Mouse (Mus musculus): ENCODE results near the gene Scfd1.
A peak's percentile ranks its signal among the peaks of the same experiment; 100 is the strongest.

Scfd1 gene

GRCm38 (mm10) chr12:51377003-51377887 lies at the start of gene Scfd1:
TSS of gene Scfd1 (plus strand) at chr12:51377510.
- peak; percentile 94 for DNase-seq (ENCODE audit: low read depth, low spot score)
- Histone ChIP-seq H3K36me3 (ENCODE audit: control insufficient read depth, insufficient read depth, low read length, poor library complexity, severe bottlenecking) (no peaks in the 10 kb centered on the region), H3K27me3 (ENCODE audit: control insufficient read depth, insufficient read depth, low read length, poor library complexity, severe bottlenecking) (no peaks in the 10 kb centered on the region)

GRCm38 (mm10) chr12:51337014-51337413 lies 40.3 kb upstream of the Scfd1 start:
- no peaks in the 10 kb centered on the region for H3K36me3 ChIP-seq (ENCODE audit: control insufficient read depth, insufficient read depth, low read length, poor library complexity, severe bottlenecking)
- H3K27me3 ChIP-seq (ENCODE audit: control insufficient read depth, insufficient read depth, low read length, poor library complexity, severe bottlenecking): no peaks in the 10 kb centered on the region; the same call in 1 of the 2 replicates

GRCm38 (mm10) chr12:51346121-51346520 lies 31.2 kb upstream of the Scfd1 start:
- Histone ChIP-seq H3K27me3 (ENCODE audit: control insufficient read depth, insufficient read depth, low read length, poor library complexity, severe bottlenecking) (no peaks in the 10 kb centered on the region), H3K36me3 (ENCODE audit: control insufficient read depth, insufficient read depth, low read length, poor library complexity, severe bottlenecking) (no peaks in the 10 kb centered on the region)
- no peak for DNase-seq (ENCODE audit: low read depth, low spot score)

More at GRCm38 (mm10) chr12:51337014-51337413, 40.3 kb upstream of the Scfd1 start:
- no peak for DNase-seq (ENCODE audit: low read depth, low spot score)

- Histone ChIP-seq H3K36me3 (ENCODE audit: control insufficient read depth, insufficient read depth, low read length, poor library complexity, severe bottlenecking) (no peaks in the 10 kb centered on the region), H3K27me3 (ENCODE audit: control insufficient read depth, insufficient read depth, low read length, poor library complexity, severe bottlenecking) (no peaks in the 10 kb centered on the region)
- peak; percentile 78 for DNase-seq (ENCODE audit: low read depth, low spot score)
Observed at GRCm38 (mm10) chr12:51347988-51348697, 29.2 kb upstream of the Scfd1 start, which contains the start of gene G2e3. TSS of gene G2e3 (plus strand) at chr12:51348061.

- Histone ChIP-seq H3K36me3 (ENCODE audit: control insufficient read depth, insufficient read depth, low read length, poor library complexity, severe bottlenecking) (no peaks in the 10 kb centered on the region), H3K27me3 (ENCODE audit: control insufficient read depth, insufficient read depth, low read length, poor library complexity, severe bottlenecking) (no peaks in the 10 kb centered on the region)
- DNase-seq (ENCODE audit: low read depth, low spot score): no peak
Observed at GRCm38 (mm10) chr12:51348698-51348998, 28.7 kb upstream of the Scfd1 start.

GRCm38 (mm10) chr12:51355296-51355695 lies 22.0 kb upstream of the Scfd1 start:
- peaks cover 5% of the 10 kb centered on the region; the same call in 1 of the 2 replicates for H3K36me3 ChIP-seq (ENCODE audit: control insufficient read depth, insufficient read depth, low read length, poor library complexity, severe bottlenecking)
- peak; percentile 17 for DNase-seq (ENCODE audit: low read depth, low spot score)
- H3K27me3 ChIP-seq (ENCODE audit: control insufficient read depth, insufficient read depth, low read length, poor library complexity, severe bottlenecking): no peaks in the 10 kb centered on the region

GRCm38 (mm10) chr12:51361294-51361693 lies 16.0 kb upstream of the Scfd1 start:
- DNase-seq (ENCODE audit: low read depth, low spot score): no peak
- no peaks in the 10 kb centered on the region for H3K27me3 ChIP-seq (ENCODE audit: control insufficient read depth, insufficient read depth, low read length, poor library complexity, severe bottlenecking)
- H3K36me3 ChIP-seq (ENCODE audit: control insufficient read depth, insufficient read depth, low read length, poor library complexity, severe bottlenecking): peaks cover 10% of the 10 kb centered on the region

- no peaks in the 10 kb centered on the region for H3K27me3 ChIP-seq (ENCODE audit: control insufficient read depth, insufficient read depth, low read length, poor library complexity, severe bottlenecking)
- peaks cover 10% of the 10 kb centered on the region for H3K36me3 ChIP-seq (ENCODE audit: control insufficient read depth, insufficient read depth, low read length, poor library complexity, severe bottlenecking)
- DNase-seq (ENCODE audit: low read depth, low spot score): no peak
Observed at GRCm38 (mm10) chr12:51362898-51363297, 14.4 kb upstream of the Scfd1 start.

GRCm38 (mm10) chr12:51368504-51368903 lies 8.8 kb upstream of the Scfd1 start:
- DNase-seq (ENCODE audit: low read depth, low spot score): no peak
- peaks cover 9% of the 10 kb centered on the region; the same call in 1 of the 2 replicates for H3K36me3 ChIP-seq (ENCODE audit: control insufficient read depth, insufficient read depth, low read length, poor library complexity, severe bottlenecking)
- no peaks in the 10 kb centered on the region for H3K27me3 ChIP-seq (ENCODE audit: control insufficient read depth, insufficient read depth, low read length, poor library complexity, severe bottlenecking)

GRCm38 (mm10) chr12:51377888-51378190 lies 529 bp downstream of the Scfd1 start:
- H3K27me3 ChIP-seq (ENCODE audit: control insufficient read depth, insufficient read depth, low read length, poor library complexity, severe bottlenecking): no peaks in the 10 kb centered on the region
- no peak for DNase-seq (ENCODE audit: low read depth, low spot score)

GRCm38 (mm10) chr12:51399871-51400270 lies 22.6 kb downstream of the Scfd1 start:
- Histone ChIP-seq H3K27me3 (ENCODE audit: control insufficient read depth, insufficient read depth, low read length, poor library complexity, severe bottlenecking) (no peaks in the 10 kb centered on the region), H3K36me3 (ENCODE audit: control insufficient read depth, insufficient read depth, low read length, poor library complexity, severe bottlenecking) (peaks cover 16% of the 10 kb centered on the region; the same call in 1 of the 2 replicates)
- no peak for DNase-seq (ENCODE audit: low read depth, low spot score)

More at GRCm38 (mm10) chr12:51377888-51378190, 529 bp downstream of the Scfd1 start:
- H3K36me3 ChIP-seq (ENCODE audit: control insufficient read depth, insufficient read depth, low read length, poor library complexity, severe bottlenecking): no peaks in the 10 kb centered on the region

- H3K27me3 ChIP-seq (ENCODE audit: control insufficient read depth, insufficient read depth, low read length, poor library complexity, severe bottlenecking): no peaks in the 10 kb centered on the region
- H3K36me3 ChIP-seq (ENCODE audit: control insufficient read depth, insufficient read depth, low read length, poor library complexity, severe bottlenecking): peaks cover 13% of the 10 kb centered on the region
- peak; percentile 32 for DNase-seq (ENCODE audit: low read depth, low spot score)
Observed at GRCm38 (mm10) chr12:51402060-51402698, 24.9 kb downstream of the Scfd1 start.

GRCm38 (mm10) chr12:51403987-51404586 lies 26.8 kb downstream of the Scfd1 start:
- H3K36me3 ChIP-seq (ENCODE audit: control insufficient read depth, insufficient read depth, low read length, poor library complexity, severe bottlenecking): peaks cover 8% of the 10 kb centered on the region
- no peaks in the 10 kb centered on the region for H3K27me3 ChIP-seq (ENCODE audit: control insufficient read depth, insufficient read depth, low read length, poor library complexity, severe bottlenecking)
- peak; percentile 2 for DNase-seq (ENCODE audit: low read depth, low spot score)

- DNase-seq (ENCODE audit: low read depth, low spot score): no peak
- no peaks in the 10 kb centered on the region for H3K27me3 ChIP-seq (ENCODE audit: control insufficient read depth, insufficient read depth, low read length, poor library complexity, severe bottlenecking)
- peaks cover 8% of the 10 kb centered on the region for H3K36me3 ChIP-seq (ENCODE audit: control insufficient read depth, insufficient read depth, low read length, poor library complexity, severe bottlenecking)
Observed at GRCm38 (mm10) chr12:51411362-51411761, 34.1 kb downstream of the Scfd1 start.

Data from splenic B cell, adult 2 months (primary cell).